Mouse (Mus musculus): Measurements from ENCODE around the gene Olfm4.

DNA sequence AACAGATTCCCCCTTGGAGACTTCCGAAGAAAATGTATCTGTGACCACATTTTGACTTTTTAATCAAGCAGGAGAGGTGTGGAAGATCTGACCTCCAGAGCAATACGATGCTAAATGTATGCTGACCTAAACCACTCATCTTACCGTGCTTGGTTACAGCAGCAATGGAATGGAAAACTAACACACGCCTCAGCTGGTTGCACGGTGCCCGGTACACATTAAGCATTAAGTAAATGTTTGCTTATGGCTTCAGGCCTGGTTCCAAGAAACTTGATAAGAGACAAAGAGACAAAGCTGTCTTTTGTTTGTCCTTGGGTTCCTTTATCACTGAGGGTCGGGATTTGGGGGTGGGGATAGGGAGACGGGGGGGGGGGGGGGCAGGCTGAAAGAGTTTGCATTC, 3.0 kb downstream of the Olfm4 start:
- no peak for TF ChIP-seq CTCF (IDR thresholded peaks at IDR 0.05; ENCODE audit: low read depth)
- TF ChIP-seq EP300 (IDR thresholded peaks at IDR 0.05; ENCODE audit: low read depth): no peak

Data from heart, postnatal 0 days (tissue).